Mouse (Mus musculus) heart, adult 2 months (tissue): Measurements from ENCODE around the gene Pink1. TPM values are rescaled to one million over a fixed set of nuclear protein-coding genes. Genes with fewer than 3 reads are reported as not detected.
A peak's percentile ranks its signal among the peaks of the same experiment; 100 is the strongest.

ENCODE experiments used
- DNase-seq, 2 experiments: peaks; one replicate each; pipeline ENCODE4 v3.0.0; 2021
- H3K27ac ChIP-seq: fragments of 200-600 bp; 2 replicates; pipeline ENCODE4 v1.8.1; 2022
- H3K27me3 ChIP-seq: fragments of 200-500 bp; 2 replicates; pipeline ENCODE4 v1.6.1; 2012; ENCODE audit warnings: mild to moderate bottlenecking, low read length, inconsistent platforms, mixed read lengths; ENCODE audit not compliant: control insufficient read depth, insufficient read depth
- H3K36me3 ChIP-seq: fragments of 200-500 bp; 2 replicates; pipeline ENCODE4 v1.6.1; 2012; ENCODE audit warnings: low read length, inconsistent platforms; ENCODE audit not compliant: control insufficient read depth, insufficient read depth
- H3K4me1 ChIP-seq: fragments of 200-500 bp; 2 replicates; pipeline ENCODE4 v1.6.1; 2011; ENCODE audit warnings: low read length; ENCODE audit not compliant: control insufficient read depth, insufficient read depth
- H3K4me3 ChIP-seq: fragments of 200-600 bp; 2 replicates; pipeline ENCODE4 v1.8.1; 2022
- H3K79me2 ChIP-seq: fragments of 200-500 bp; replicated peaks from 2 replicates; pipeline ENCODE4 v1.6.1; 2012; ENCODE audit warnings: mild to moderate bottlenecking, inconsistent platforms, low read length, moderate library complexity, mixed read lengths; ENCODE audit not compliant: control insufficient read depth, insufficient read depth
- H3K9ac ChIP-seq: fragments of 200-500 bp; 2 replicates; pipeline ENCODE4 v1.6.1; 2012; ENCODE audit warnings: low read depth, mild to moderate bottlenecking, control low read depth, inconsistent platforms, low read length, mixed read lengths
- CTCF ChIP-seq: fragments of 200-600 bp; IDR thresholded peaks from 2 replicates; pipeline ENCODE4 v1.8.1; 2022; ENCODE audit warnings: antibody characterized with exemption, mild to moderate bottlenecking, moderate library complexity
- EP300 ChIP-seq: fragments of 200-500 bp; IDR thresholded peaks from 2 replicates; pipeline ENCODE4 v1.6.1; 2011; ENCODE audit warnings: low read depth, low read length, control low read depth; ENCODE audit not compliant: insufficient read depth
- POLR2A ChIP-seq: fragments of 200-500 bp; IDR thresholded peaks from 2 replicates; pipeline ENCODE4 v1.6.1; 2011; ENCODE audit warnings: mild to moderate bottlenecking, low read depth, low read length, control low read depth; ENCODE audit not compliant: insufficient read depth
- WGBS: fragments of 180-500 bp; shearing (Covaris S2); methylation state at CpG from one replicate; pipeline ENCODE4 v1.1.7; 2018; 5-methylcytosine and 5-hydroxymethylcytosine counted together
- intact Hi-C: fragments of 180-260 bp; cut with DNase I; formaldehyde crosslinking; loops from one replicate; pipeline ENCODE4 v1.15.1; 2025
- long read RNA-seq: library from polyadenylated mRNA; stranded (forward); transcript quantifications from one replicate; pipeline ENCODE4 v2.0.0, GENCODE M21; 2021
- polyA plus RNA-seq: library from polyadenylated mRNA; depleted of rRNA; stranded (reverse); fragments of >200 nt; gene quantifications from 2 replicates; pipeline ENCODE4 v1.2.3, GENCODE M21; 2012; rRNA removed
- total RNA-seq, 2 experiments: library from RNA; stranded (reverse); gene quantifications; 2 replicates each; pipeline ENCODE4 v1.2.3; 2021

The Pink1 gene
- total RNA-seq (100 to 1,000 TPM; 719 to 844 TPM), polyA plus RNA-seq (423 and 554 TPM in 2 replicates)
- long read RNA-seq, transcript Pink1-201 (8 exons, 2,375 nt): major isoform, 445 of 1,457 reads
- long read RNA-seq, partial matches to known transcripts: 934 of 1,457 reads
- long read RNA-seq, other reads (novel, unspliced or antisense): 76 of 1,457 reads

DNA sequence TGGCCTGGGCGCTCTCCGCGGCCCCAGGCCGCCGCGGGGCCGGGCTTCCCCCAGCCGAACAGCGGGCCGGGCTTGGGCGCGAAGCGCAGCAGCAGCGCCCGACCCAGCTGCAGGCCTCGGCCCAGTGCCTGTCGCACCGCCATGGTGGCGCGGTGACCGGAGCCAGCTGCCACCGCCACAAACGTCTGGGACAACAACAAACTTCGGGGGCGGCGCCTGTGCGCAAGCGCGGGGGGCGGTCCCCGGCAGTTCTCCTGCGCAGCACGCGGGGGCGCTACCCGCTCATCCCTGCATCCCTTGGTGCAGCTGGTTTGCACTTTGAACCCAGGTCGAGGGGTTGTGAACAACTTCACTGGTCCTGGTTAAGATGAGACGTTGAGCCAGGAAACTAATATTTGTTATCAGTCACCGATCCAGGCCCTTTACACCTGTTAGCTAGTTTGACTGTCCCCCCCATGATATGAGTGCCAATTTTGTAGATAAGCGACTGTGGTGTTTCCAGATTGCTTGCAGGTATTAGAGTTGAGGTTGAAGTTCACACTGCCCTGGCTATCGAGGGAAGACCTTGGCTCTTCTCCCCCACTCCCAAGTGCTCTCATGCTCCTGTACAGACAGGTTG, at the start of gene Pink1:
TSS of gene Pink1 (minus strand) at position 231 of the 619 bp plus-strand sequence.
- H3K79me2 ChIP-seq: peaks cover 4% of the 10 kb centered on the region; the same call in 1 of the 2 replicates
- peak within 1 kb of the TSS; percentile 90 for H3K9ac ChIP-seq
- peak within 1 kb of the TSS; percentile 87 for H3K4me3 ChIP-seq
- no peaks in the 10 kb centered on the region for H3K27me3 ChIP-seq
- peak within 1 kb of the TSS; percentile 99 for H3K27ac ChIP-seq
- peaks cover 4% of the 10 kb centered on the region; the same call in 1 of the 2 replicates for H3K36me3 ChIP-seq
- WGBS: 3% methylated on average over 41 of the region's 41 CpGs
- intact Hi-C loops: loop anchor here (1.0 kb wide), 1 partner anchor 53 kb away; no protein-coding TSS in a partner anchor
- DNase-seq: peak; percentile 94 to 97
- TF ChIP-seq EP300: peak; percentile 52; the same call in 1 of the 2 replicates
- TF ChIP-seq CTCF: peak; percentile 94
- TF ChIP-seq POLR2A: peak; percentile 83
- H3K4me1 ChIP-seq: peaks cover 13% of the 10 kb centered on the region

DNA sequence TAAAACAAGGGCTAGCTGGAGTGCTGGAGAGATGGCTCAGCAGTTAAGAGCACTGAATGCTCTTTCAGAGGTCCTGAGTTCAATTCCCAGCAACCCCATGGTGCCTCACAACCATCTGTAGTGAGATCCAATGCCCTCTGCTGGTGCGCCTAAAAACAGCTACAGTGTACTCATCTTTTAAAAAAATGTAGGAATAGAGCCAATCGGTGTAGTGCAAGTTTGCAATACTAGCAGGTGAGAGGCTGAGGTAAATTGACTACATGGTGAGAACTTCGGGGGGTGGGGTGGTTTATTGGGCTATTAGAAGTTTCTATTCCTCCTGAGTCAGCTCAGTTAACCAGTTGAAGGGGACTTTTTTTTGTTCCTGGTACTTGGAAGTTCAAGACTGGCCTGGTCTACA, 49.0 kb upstream of the Pink1 start:
- H3K27ac ChIP-seq: no peak overlapping the region
- WGBS: 94% methylated on average over 3 of the region's 3 CpGs
- H3K27me3 ChIP-seq: no peaks in the 10 kb centered on the region
- H3K79me2 ChIP-seq: no peaks in the 10 kb centered on the region
- intact Hi-C loops: no loop called here
- no peak for TF ChIP-seq EP300
- no peak for TF ChIP-seq CTCF
- TF ChIP-seq POLR2A: no peak
- no peaks in the 10 kb centered on the region for H3K36me3 ChIP-seq
- H3K4me3 ChIP-seq: no peak overlapping the region
- DNase-seq: no peak
- H3K9ac ChIP-seq: no peak overlapping the region
- H3K4me1 ChIP-seq: peaks cover 1% of the 10 kb centered on the region

GRCm38 (mm10) chr4:138370996-138371516, 44.9 kb upstream of the Pink1 start:
- Histone ChIP-seq H3K27ac (no peak overlapping the region), H3K79me2 (no peaks in the 10 kb centered on the region), H3K4me1 (peaks cover 6% of the 10 kb centered on the region), H3K9ac (no peak overlapping the region), H3K4me3 (no peak overlapping the region), H3K27me3 (no peaks in the 10 kb centered on the region), H3K36me3 (no peaks in the 10 kb centered on the region)
- WGBS: 83% methylated on average over 5 of the region's 5 CpGs
- DNase-seq: no peak
- intact Hi-C loops: no loop called here
- TF ChIP-seq CTCF (no peak), EP300 (no peak), POLR2A (no peak)

GRCm38 (mm10) chr4:138368498-138369260, 42.6 kb upstream of the Pink1 start:
- no peaks in the 10 kb centered on the region for H3K36me3 ChIP-seq
- 33% methylated on average over 12 of the region's 12 CpGs for WGBS
- no peak for TF ChIP-seq EP300
- TF ChIP-seq POLR2A: no peak
- TF ChIP-seq CTCF: no peak
- intact Hi-C loops: no loop called here
- DNase-seq: peak; percentile 10 to 27
- H3K27ac ChIP-seq: peak overlapping the region; percentile 34
- H3K4me3 ChIP-seq: no peak overlapping the region; the same call in 1 of the 2 replicates
- H3K79me2 ChIP-seq: no peaks in the 10 kb centered on the region
- H3K9ac ChIP-seq: no peak overlapping the region
- H3K27me3 ChIP-seq: no peaks in the 10 kb centered on the region
- H3K4me1 ChIP-seq: peaks cover 6% of the 10 kb centered on the region

DNA sequence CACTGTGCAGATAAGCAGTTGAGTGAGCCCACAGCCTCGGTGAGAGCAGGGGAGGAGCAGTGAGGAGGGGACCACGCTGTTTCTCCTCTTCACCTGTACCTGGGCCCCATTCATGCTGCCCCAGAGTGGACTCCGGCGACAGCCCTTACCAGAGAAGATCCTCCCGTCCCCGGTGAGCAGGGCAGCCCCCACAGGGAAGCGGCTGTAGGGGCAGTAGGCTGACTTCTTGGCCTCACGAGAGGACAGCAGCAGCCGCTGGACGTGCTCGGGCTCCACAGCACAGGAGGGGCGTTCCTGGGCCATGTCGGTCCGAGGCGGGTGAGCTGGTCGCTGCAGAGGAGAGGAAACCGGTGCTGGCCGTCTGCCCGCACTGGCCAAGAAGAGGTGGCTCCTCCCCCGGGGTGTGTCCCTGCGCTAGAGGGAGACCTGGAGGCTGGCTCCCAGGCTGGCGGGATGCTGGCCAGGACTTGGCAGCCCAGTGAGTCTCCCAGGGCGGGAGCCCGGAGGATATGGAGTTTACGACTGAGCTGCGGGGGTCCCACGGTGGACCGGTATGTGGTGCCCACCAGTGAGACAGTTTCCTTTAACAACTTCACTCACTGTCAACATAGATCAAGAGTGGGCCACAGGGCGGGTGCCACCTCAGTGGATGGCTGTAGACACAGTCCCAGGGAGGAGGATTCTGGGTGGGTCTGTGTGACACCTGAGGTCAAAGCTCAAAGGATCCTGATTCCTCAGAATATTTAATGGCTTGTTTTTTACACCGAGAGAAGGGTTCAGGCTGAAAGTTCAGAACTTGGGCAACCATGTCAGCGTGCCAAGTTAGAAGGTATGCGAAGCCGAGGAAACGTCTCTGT, 41.8 kb upstream of the Pink1 start, which contains the start of gene Cda:
TSS of gene Cda (minus strand) at position 352 of the 857 bp plus-strand sequence.
- peak within 1 kb of the TSS; percentile 70 for H3K27ac ChIP-seq
- intact Hi-C loops: no loop called here
- no peaks in the 10 kb centered on the region for H3K79me2 ChIP-seq
- peak; percentile 87 to 90 for DNase-seq
- WGBS: 3% methylated on average over 34 of the region's 34 CpGs
- peak within 1 kb of the TSS; percentile 72 for H3K9ac ChIP-seq
- peak; percentile 16; the same call in 1 of the 2 replicates for TF ChIP-seq CTCF
- peak; percentile 45; the same call in 1 of the 2 replicates for TF ChIP-seq POLR2A
- TF ChIP-seq EP300: no peak
- H3K36me3 ChIP-seq: no peaks in the 10 kb centered on the region
- peak within 1 kb of the TSS; percentile 47 for H3K4me3 ChIP-seq
- H3K4me1 ChIP-seq: peaks cover 6% of the 10 kb centered on the region
- no peaks in the 10 kb centered on the region for H3K27me3 ChIP-seq
